Mouse (Mus musculus) bone marrow macrophage, adult 2 months (primary cell): ENCODE measurements at regions not wholly inside any gene's neighbourhood (a gene's known extent, or its start where the extent isn't known, plus 50 kb on each side); places are given as distances from the start of the nearest gene placed in this dataset.
"Not testable (repeated sequence)": the region's sequence is repeated elsewhere in the genome, so short reads cannot be mapped to it uniquely, and the experiment has no call there.

Experiments
- H3K27ac ChIP-seq: 2 replicates; pipeline ENCODE4 v1.5.1; 2012; ENCODE audit warnings: low read depth, low read length; ENCODE audit not compliant: insufficient read depth
- H3K4me1 ChIP-seq: 2 replicates; pipeline ENCODE4 v1.6.1; 2012; ENCODE audit warnings: low read length; ENCODE audit not compliant: control insufficient read depth, insufficient read depth
- H3K4me3 ChIP-seq: 2 replicates; pipeline ENCODE4 v1.5.1; 2012; ENCODE audit warnings: mild to moderate bottlenecking, low read length, moderate library complexity; ENCODE audit not compliant: insufficient read depth
- CTCF ChIP-seq: IDR thresholded peaks from 2 replicates; pipeline ENCODE4 v1.5.1; 2012; ENCODE audit warnings: low read depth, mild to moderate bottlenecking, low read length, moderate library complexity
- POLR2A ChIP-seq: IDR thresholded peaks from 2 replicates; pipeline ENCODE4 v1.6.1; 2012; ENCODE audit warnings: mild to moderate bottlenecking, low read depth, low read length, borderline replicate concordance

DNA sequence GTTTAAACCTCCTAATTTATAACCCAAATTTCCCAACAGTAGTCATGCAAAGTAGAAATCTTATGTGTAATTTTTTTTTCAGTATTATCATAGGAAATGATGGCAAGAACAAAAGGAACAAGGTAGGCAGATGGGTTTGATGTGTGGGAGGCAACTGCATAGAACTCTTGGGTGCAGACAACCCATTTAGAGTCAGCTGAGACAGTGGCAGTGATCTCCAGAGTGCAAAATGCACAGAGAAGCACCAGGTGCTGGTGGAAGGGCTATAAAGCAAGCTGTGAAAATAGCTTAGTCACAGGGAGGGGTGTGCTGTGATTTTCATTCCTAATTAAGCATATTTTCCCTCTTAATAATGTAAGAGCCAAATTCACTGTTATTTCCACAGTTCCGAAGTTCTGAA, 130.5 kb downstream of the Car2 start:
- no peak overlapping the region for H3K4me3 ChIP-seq
- H3K27ac ChIP-seq: no peak overlapping the region
- H3K4me1 ChIP-seq: no peaks in the 10 kb centered on the region
- TF ChIP-seq CTCF: no peak
- TF ChIP-seq POLR2A: no peak

DNA sequence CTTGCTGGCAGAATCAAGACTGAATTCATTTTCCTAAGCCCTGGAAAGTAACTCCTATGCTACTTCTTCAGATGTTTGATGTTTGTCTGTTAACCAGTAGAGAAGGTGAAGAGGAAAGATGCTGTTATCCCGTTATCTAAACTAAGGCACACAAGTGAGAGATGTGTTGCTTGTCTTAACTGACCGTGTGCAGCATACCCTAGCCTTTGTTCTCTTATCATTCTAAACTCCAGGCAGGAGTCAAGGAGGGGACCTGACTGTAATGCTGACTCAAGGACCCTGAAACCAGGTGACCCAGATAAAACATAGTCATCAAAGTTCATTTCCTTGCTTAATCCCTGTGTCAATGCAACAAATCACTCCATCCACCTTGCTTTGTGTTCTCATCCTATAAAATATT, 136.7 kb downstream of the Car2 start:
- TF ChIP-seq POLR2A (no peak), CTCF (no peak)
- no peaks in the 10 kb centered on the region for H3K4me1 ChIP-seq
- H3K4me3 ChIP-seq: no peak overlapping the region
- no peak overlapping the region for H3K27ac ChIP-seq

DNA sequence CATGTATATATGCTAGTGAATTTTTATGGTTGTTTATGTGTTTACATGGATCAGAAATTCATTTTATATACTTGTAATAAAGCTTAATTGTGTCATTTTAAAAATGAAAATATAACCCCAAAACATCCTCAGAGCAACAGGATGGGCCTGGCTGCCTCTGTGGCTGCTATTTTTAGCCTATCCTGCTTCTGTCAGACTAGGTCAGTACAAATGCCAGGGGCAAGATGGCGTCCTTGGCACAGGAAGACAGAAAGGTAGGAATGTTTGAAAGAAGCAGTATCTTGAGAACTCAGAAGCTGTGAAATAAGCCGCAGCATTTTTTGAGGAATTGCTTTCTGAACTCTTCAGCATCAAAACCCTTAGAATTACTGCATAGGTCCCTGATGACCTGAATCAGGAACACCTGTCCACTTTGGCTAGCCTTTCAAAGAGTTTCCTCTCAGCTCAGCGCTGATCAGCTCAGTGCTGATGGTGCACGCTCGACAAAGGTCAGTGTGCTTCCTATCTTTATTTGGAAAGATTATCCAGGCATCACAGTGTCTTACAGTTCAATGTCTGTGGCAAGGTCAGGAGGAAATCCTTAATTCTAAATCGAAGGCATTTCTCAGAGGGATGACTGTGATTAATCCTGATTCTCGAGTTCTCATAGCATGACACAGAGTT, 154.9 kb downstream of the Car2 start:
- Histone ChIP-seq H3K4me1 (no peaks in the 10 kb centered on the region), H3K27ac (no peak overlapping the region), H3K4me3 (no peak overlapping the region)
- no peak for TF ChIP-seq POLR2A
- TF ChIP-seq CTCF: no peak

DNA sequence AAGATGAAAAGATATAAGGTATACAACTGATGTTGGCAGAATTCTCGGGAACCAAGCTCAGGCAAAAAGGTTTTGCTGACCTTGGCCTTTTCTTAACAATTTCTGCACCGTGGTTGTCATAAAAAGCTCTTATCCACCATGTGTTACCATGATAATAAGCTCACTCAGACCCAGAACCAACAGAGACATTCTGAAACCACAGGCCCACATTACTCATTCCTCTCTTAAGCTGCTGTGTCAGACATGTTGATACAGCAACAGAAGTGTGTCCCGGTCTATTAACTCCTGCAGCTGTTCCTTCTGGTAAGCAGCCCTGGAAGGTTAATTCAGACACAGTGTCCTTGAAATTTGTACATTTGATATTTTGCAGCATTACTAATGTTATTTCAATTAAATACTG, 167.9 kb downstream of the Car2 start:
- no peak overlapping the region for H3K4me3 ChIP-seq
- H3K27ac ChIP-seq: no peak overlapping the region
- TF ChIP-seq CTCF: no peak
- TF ChIP-seq POLR2A: no peak
- H3K4me1 ChIP-seq: no peaks in the 10 kb centered on the region

DNA sequence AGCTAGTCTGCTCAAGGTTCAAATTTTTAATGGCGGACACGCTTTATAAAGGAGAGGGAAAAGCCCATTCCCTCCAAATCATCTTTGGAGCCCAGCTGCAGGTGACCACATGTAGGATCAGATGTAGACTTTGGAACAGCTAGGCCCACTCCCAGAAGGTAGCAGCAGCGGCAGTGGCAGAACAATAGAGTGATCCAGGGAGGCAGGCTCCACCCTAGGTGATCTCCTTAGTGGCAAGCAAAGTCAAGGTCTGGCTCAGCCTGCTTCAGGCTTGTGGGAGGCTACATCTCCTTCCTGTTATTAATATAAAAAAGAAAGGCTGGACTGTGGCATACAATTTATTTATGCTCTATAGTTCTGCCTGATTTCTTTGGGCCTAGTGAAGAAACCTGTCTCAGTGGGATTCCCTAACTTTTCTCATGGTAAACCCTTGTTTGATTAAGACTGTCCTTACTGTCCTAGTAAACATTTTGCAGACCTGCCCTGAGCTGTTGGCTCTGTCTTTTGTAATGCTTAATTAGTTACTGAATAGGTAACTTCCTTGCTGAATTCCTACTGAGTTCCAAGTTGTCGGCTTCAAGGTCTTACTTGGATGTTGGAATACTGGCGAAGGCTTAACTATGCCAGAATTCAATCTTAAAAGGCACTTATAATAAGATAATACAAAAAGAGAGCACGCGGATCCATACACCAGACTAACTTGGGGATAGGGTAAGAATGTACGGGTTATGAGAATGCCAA, 169.6 kb downstream of the Car2 start:
- not testable (repeated sequence) for H3K27ac ChIP-seq, H3K4me3 ChIP-seq, H3K4me1 ChIP-seq

DNA sequence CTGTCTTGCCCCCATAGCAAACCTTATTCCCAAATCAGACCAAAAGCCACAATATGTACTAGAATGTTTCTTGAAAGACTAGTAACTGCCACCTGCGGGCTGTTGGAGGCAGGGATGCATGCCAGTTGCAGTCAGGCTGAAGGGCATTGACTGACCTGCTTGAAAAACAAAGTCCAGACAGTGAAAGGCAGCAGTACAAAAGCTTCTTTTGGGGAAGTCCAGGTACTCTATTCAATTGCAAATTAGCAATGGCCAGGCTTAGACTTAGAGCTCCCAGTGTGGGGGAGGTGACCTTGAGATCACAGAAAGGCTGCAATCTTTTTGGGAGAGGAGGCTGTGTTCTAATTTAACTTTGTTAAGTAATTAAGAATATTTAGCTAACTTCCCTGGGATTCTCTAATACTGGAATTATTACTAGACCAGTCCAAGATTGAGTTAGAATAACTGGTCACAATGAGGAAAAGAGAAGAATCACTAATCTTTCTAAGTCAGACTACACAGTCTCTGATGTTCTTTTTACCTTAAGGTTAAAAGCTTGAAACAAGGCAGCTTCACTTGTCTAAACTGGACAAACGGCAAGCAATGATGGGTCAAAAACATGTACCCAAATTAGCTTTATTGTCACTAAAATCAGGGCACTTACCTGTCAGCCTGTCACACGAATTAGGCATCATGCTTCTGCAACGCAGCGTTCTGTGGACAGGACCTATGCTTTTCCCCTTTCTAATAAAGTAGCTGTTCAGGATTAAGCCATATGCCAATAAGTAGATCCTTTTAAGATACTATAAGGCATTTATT, 170.9 kb downstream of the Car2 start:
- H3K27ac ChIP-seq, H3K4me1 ChIP-seq, H3K4me3 ChIP-seq: not testable (repeated sequence)

DNA sequence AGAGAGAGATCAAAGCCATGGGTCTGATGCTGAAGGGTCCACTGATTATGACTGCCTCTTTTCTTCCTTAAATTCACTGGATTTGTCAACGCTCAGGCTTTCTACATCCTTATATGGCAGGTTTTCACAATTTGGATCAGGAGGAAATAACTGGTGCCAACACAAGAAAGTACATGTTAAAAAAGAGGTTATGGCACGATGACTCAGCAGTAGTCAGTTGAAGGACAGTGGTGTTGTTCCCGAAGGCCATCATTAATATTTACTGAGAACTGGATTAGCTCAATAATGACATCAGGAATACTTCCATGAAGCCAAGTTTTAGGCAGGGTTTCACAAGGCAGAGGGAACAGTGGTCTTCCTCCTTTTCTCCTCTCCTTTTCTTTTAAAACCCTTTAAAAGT, 179.6 kb downstream of the Car2 start:
- no peaks in the 10 kb centered on the region for H3K4me1 ChIP-seq
- no peak overlapping the region for H3K27ac ChIP-seq
- no peak for TF ChIP-seq POLR2A
- no peak for TF ChIP-seq CTCF
- no peak overlapping the region for H3K4me3 ChIP-seq

DNA sequence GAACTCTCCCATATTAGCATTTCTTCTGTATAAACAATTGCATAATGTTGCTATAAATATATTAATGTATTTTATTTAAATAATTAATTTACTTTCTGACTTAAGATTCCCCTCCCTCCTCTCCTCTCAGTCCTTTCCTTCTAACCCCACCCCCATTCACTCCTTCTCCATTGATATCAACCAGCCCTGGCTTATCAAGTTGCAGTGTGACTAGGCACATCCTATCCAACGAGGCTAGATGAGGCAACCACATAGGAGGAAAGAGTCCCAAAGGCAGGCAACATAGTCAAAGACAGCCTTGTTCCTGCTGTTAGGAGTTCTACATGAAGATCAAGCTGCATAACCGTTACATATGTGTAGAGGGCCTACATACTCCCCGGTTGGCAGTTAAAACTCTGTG, 182.2 kb downstream of the Car2 start:
- Histone ChIP-seq H3K27ac (no peak overlapping the region), H3K4me1 (no peaks in the 10 kb centered on the region), H3K4me3 (no peak overlapping the region)
- no peak for TF ChIP-seq CTCF
- no peak for TF ChIP-seq POLR2A

DNA sequence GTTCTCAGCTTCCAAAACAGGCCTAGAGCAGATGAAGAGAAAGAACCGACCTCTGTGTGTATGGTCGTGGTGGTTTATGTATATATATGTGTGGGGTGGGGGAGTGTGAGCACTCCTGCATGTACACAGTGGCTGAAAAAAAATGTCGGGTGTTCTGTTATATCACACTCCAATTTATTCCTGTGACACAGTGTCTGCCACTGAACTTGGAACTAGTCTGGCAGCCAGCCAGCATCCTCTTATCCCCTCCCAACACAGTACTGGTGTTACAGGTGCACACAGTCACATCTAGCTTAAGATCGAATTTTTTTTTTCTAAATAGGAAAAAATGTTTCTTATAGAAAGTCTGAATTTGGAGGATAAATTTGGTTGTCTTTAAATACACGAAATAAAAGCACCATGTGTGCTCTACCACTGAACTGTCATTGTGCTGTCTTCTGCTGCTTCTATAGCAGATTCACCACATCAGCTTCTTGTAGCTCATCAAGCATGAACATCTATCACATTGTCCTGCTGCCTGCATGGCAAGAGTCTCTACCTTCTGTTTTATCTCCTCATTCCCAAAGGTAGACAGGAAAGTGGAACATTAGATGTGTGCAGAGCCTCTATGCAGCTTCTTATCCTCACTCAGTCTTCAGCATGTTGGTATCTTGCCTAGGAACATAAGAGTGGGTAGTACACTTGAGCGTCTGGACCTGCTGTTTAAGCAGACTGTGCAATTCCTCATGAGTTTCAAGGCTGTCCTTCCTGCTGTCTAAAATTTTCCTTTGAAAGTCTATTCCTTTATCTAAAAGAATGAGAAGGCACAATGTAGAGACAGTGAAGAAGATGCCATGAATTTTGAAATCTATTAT, 185.2 kb downstream of the Car2 start:
- no peak overlapping the region for H3K27ac ChIP-seq
- H3K4me3 ChIP-seq: no peak overlapping the region
- no peak for TF ChIP-seq CTCF
- no peak for TF ChIP-seq POLR2A
- no peaks in the 10 kb centered on the region for H3K4me1 ChIP-seq
